Mouse (Mus musculus) layer of hippocampus, postnatal 10 days (tissue): ENCODE results near the gene Tmem178b. TPM values are rescaled to one million over a fixed set of nuclear protein-coding genes. Genes with fewer than 3 reads are reported as not detected.
A peak's percentile ranks its signal among the peaks of the same experiment; 100 is the strongest.

Source experiments
- DNase-seq, 2 experiments: peaks; one replicate each; pipeline ENCODE4 v3.0.0; 2021; ENCODE audit warnings: low spot score in 2 of 2
- long read RNA-seq: library from polyadenylated mRNA; stranded (forward); transcript quantifications from one replicate; pipeline ENCODE4 v2.0.0, GENCODE M21; 2023
- total RNA-seq, 2 experiments: library from RNA; stranded (reverse); gene quantifications; 2 replicates each; pipeline ENCODE4 v1.2.3; 2021

The Tmem178b gene
- 100 to 1,000 TPM; 312 to 332 TPM for total RNA-seq
- long read RNA-seq, full-length matches to known transcripts: 9 of 11 reads
- long read RNA-seq, partial matches to known transcripts: 0 of 11 reads
- long read RNA-seq, other reads (novel, unspliced or antisense): 2 of 11 reads

DNA sequence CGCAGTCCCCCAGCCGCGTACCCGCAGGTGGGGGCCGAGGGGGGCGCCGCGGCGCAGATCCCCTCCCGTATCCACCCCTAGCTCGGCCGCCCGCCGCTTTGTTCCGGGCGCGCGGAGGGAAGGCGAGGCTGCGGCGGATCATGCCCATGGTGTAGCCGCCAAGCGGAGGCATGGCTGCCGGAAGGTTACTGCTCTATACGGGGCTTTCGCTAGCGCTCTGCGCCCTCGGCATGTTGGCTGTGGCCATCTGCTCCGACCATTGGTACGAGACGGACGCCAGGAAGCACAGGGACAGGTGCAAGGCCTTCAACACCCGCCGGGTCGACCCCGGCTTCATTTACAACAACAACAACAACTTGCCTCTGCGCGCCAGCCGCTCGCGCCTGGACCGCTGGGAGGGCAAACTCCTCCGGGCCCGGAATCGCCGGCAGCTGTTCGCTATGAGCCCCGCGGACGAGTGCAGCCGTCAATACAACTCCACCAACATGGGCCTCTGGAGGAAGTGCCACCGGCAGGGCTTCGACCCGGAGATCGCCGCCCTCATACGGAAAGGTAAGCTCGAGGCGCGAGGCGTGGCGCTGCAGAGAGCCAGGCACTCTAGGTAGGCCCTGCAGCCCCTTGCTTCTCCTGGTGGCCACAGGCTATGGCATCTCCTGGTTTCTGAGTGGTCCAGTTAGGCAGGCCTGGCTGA lies at the start of gene Tmem178b:
Gene Tmem178b, plus strand, starts transcription at position 371 of the 691 bp plus-strand sequence.
- DNase-seq: peak; percentile 49 to 57

DNA sequence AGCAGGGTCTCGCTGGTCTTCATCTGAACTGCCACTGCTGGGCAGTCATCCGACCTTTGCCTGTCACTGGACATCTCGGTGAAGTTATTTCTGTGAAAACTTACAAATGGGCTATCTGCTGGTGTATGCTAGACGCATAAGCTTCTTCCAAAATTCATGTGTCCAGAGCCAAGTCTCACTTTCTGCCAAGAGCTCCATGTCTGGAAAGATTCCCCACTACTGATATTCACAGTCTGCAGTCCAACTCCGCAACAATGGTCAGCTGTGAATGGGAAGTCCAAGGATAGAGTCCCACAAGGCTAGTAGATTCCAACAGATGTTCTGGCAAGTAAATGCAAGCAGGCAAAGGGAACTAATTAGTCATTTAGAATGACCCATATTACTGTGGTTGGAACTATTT lies 44.3 kb upstream of the Tmem178b start:
- DNase-seq: no peak

DNA sequence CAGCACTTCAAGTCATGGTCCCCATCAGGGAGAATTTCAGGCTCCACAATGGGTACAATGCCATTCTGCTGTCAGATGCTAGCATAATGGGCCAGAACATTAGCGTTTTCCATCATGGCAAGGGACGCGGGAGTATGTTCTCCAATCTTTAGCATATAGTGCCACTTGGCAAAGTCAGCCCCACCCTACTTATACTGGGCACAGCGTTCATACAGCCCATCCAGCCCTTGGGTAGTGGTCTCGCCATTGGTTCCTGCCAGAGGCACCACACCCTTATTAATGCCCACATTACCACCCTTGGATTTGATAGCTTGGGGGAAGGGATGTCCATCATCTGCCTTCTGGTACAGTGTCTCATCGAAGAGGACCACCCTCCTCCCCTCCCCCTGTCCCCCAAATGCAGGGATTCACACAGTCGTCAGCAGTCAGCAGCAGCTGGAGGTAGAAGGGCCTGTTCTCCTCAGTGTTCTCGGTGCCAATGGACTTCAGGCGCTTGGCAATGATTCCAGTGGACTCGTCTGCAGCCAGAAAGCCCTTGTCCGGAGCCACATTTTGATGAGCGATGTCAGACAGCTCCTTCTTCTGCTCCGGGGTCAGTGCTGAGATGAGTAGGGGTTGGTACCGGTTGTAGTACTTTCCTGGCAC lies 29.3 kb upstream of the Tmem178b start:
- DNase-seq: no peak

DNA sequence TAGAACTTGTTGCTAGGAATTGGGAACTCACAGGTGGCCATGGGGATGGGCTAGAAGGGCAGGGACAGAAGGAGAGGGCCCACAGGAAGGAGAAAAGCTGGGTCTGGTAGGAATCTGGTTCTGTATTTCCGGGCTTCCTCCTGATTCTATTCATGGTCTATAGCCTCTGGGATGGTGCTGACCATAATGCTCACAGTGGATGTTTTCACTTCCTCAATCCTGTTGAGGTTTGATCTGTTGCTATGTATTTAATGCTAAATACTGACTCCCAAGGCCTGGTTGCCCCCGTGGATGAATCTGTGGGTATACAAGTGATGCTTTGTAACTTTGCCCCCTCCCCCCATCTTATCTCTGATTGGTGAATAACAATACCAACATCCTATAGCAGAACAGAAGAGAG lies 25.5 kb upstream of the Tmem178b start:
- no peak for DNase-seq

DNA sequence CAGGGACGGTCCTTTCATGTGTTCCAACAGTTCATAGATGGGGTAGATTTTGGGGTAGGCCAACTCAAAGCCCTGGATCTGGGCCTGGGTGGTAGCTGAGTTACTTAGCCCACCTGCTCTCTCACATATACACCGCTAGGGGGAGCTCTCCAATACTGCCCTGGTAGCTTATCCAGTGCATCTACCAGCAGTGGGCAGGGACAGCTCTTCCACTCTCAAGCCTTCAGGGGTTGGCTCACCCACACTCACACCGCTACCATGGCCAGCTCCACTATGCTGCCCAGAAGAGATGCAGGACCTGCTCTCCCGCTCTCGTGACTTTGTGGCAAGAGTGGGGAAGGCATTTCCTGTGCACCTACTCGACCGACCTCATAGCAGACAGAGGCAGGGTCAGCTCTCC lies 24.3 kb upstream of the Tmem178b start:
- no peak for DNase-seq

DNA sequence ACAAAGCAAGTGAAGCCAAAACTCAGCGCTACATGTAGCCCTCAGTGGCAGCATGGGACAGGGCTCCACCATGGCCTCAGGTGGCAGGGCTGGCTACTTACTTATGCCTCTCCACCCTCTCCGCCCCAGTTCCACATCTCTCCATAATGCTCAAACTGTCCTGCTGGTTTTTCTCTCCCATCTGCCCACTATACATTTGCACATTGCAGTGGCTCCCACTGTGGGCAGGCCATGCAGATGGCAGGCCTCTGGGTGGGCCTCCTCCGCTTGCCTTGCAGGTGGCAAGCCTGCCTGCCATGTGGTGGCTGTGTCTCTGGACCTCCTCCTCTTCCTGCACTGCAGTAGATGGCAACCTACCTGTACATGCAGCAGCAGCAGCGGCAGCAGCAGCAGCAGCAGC lies 23.4 kb upstream of the Tmem178b start:
- no peak for DNase-seq

DNA sequence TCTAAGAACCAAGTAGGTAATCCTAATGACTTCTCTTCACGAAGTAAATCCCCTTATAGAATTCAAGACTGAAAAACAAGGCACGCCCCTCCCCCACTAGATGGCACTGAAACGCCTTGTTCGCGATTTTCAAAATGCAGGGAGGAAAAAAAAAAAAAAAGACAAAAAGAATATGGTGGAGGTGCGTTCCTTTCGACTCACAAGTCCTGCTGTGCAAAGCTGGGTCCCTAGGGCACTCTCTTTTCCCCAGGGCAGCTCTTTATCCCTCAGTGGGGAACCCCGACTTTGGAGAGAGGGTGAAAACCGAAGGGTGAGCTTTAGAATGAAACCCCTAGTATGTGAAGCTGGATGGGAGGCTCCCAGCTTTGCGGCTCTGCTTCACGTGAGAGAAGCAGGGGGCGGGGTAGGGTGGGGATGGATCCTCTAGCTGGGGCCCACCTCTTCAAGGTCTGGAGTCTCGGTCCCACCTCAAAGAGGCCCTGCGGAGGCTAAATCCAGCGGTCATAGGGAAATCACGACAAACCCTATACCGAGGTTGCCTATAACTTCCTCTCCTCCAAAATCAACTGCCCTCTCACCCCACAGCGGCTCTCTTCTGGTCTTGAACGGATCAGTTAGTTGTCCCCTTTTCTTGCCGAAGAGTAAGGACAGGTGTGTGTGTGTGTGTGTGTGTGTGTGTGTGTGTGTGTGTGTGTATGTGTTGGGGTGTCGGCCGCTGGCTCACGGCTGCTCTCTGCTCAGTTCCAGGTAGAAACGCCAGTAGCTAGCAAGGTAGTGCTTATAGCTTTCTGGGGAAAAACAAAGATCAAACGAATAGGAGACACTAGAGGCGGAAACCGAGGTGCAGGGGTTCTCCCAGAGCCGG lies 2.6 kb upstream of the Tmem178b start:
- DNase-seq: peak; percentile 76

DNA sequence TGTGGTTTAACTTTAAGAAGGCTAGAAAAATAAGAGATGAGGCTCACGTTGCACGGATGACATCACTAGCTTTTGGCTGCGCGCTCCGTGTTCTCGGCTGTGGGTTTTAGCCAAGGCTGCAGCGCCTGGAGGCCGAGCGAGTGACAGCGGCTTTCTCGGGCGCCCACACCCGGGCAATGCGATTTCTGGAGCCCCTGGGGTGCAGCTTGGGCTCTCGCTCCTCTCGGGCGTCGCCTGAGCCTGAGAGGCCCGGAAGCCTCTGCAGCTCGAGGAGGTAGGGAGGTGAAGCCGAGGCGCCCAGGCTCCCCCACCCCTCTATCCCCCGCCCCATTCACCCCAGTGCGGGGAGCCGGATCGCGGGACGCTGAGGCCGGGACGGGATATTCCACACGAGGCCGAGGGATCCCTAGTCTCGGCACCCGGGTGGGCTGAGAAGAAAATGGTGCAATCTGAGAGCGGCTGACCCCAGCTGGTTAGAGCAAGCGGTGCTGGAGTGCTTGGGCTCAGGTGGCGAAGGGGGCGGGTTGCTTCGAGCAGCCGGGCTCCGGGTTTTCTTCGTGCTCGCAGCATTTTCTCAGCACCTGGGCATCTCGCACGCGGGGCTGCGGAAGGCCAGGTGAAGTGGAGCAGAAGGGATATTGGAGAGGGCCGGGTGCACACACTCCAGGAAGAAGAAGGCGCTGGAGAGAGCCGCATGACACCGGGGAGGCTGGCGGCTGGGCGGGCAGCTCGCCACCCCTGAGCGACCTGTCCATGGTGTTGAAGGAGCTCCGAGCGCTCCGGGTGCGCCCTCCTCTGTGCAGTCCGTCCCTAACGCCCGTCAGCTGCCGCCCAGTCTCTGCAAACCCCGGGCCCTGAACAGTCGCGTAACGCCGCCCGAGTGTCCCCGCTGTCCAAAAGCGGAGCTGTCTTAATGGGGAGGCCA lies 1.4 kb upstream of the Tmem178b start:
- DNase-seq: peak; percentile 82 to 85

DNA sequence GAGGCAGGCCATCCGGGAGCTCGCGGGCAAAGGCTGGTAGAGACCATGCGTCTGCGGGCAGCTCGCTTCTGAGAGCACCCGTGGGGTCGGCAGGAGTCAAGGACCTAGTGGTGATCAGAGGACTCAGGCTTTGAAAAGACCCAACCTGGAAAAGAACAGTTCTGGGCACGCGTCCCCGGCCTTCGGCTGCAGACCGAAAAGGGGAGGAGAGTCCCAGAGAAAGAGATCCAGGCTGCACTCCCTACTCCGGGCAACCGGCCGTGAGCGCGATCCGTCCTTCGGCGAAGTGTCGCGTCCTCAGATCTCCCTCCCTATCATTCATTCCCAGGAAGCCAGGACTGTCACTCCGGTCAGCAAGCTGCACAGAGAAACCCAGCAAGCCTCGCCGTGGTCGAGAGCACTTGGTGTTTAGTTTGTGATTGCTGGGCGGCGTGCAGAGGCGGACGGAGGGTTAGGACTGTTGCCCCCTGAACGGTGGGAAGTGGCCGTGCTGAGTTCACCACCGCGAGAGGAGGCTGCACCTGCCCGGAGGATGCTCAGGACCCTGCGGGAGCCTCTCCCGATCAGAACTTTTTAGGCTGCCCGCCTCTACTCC lies 668 bp upstream of the Tmem178b start:
- DNase-seq: peak in 1 of 2 experiments; percentile 66

DNA sequence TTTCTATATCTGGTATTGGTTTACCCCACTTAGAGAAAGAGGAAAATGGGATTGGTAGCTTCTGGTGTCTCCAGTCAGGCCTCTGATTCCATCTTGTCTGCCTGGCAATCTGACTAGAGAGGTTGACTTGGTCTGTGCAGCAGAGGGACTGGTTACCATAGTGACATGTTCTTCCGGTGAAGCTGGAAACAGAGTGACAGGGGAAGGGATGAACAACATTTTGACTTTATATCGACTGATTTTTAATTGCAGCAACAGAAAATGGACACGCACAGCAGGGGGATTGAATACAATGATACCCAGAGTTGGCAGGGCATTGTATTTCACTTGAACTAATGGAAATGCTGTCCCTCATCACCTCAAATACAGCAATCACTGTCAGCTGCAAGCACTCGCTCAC lies 2.1 kb downstream of the Tmem178b start:
- DNase-seq: peak in 1 of 2 experiments; percentile 12

DNA sequence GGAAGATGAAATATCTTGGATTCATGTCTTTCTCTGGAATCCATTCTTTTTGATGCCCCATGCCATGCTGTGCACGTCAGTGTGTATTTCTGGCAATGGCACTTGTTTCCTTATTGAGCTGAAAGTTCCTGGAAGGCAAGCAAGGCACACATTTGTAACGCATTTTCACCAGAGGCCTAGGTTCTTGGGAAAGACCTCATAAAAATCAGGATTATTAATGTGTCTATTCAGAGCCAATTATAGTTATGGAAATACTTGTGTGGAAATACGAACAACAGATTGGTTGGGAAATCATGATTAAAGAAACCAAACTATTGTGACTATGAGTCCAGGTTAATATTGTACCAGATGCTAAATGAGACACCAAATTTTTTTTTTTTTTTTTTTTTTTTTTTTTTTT lies 3.4 kb downstream of the Tmem178b start:
- no peak for DNase-seq

DNA sequence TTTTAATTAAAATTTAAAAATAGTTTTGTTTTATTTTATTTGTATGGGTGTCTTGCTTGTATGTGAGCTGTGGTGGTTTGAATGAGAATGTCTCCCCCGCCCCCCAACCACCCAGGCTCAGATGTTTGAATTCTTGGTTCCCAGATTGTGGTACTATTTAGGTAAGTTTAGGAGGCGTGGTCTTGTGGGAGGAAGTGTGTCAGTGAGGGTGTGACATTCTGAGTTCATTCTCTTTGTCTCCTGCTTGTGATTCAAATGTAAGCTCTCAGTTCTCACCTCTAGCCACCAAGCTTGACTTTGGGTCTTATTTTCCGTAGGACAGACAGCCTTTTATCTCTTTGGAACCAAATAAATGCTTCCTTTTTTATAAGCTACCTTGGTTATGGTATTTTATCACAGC lies 17.7 kb downstream of the Tmem178b start:
- DNase-seq: no peak

DNA sequence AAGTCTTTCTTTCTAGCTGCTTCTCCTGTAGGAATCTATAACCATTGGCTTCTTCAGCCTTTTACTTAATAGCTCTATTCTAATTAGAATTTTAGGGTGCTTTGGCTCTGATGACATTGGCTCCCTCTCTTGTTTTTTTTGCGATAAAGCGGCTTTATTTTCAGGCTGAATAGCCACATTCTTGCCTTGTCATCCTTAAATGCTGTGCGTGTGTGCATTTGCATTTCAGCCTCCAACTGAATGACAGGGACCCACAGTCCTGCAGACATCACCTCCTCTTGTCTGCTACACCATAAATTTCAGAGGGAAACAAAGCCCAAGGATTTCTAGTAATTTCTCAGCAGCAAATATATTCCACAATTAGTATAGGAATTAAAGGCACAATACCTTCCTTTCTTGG lies 23.4 kb downstream of the Tmem178b start:
- no peak for DNase-seq

DNA sequence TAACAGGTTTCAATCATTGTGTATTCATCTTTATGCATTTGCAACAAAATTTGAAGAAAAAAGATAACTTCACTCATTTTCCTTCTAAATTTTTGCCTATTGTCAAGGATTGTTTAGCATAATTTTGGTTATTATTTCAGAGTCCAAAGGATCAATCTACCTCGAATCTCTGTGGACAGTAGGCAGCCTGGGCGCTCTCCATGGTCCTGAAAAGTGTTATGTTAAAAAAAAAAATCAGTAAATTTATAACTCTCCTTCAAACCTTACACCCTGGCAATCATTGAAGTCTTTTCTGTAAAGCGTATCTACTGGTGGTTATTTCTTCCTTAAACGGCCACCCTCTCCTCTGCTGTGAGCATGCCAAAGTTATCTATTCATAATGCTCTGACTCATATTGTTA lies 26.2 kb downstream of the Tmem178b start:
- no peak for DNase-seq

DNA sequence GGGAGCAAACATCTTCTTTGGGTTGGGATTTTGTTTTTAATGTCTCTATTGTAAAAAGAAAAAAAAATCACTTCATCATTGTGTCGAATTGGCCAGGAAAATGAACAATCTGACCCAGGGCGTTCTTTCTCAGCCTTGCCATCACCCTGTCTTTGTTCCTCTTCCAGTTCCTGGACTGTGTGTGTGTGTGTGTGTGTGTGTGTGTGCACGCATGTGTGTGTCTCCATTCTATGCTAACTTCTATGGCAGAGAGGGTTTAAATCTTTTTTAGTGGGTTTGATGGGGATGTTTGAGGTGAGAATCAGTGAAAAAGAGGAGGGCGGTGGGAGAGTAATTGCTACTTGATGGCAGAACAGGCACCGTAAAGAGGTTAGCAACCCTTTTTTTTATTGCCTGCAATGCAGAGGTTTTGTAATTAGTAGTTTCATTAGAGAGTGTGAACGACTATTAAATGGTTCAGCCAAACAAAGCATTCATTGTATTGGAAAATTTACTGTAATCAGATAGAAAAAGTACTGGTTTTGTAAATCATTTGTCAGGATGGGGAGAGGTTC lies 30.2 kb downstream of the Tmem178b start:
- no peak for DNase-seq

DNA sequence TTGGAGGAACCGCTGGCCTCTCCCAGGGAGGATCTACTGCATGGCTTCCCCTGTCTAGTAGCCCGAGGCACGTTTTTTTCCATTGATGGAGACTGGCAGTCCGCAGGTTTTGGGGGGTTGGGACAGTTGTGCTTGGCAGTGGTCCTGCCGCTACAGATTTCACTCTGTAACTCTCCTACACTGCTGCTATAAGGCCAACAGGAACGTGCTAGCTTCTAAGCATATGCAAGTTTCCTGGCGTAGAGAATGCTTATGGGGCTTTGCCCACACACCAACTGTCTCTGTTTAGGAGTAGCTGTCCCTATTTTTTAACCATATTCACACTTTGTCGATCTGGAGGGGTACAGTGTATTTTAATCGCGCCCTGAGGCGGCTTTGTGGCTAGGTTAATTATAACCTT lies 30.8 kb downstream of the Tmem178b start:
- DNase-seq: peak; percentile 32 to 42

DNA sequence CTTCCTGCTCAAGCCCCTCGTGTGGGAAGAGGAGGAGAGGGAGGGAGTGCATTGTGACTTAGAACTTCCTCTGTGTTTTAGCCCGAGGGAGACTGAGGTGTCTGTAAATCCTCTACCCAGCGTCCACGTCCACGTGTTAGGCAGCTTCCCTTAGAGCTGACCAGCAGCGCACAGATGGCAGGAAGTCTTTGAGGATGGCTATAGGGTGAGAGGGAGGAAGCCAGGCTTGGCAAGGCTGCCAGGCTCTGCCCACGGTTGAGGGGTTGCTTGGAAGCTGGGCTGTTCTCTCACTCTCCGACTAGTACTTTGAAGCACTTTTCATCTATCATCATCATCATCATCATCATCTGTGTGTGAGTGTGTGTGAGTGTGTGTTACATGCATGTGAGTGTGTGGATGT lies 41.9 kb downstream of the Tmem178b start:
- DNase-seq: no peak

DNA sequence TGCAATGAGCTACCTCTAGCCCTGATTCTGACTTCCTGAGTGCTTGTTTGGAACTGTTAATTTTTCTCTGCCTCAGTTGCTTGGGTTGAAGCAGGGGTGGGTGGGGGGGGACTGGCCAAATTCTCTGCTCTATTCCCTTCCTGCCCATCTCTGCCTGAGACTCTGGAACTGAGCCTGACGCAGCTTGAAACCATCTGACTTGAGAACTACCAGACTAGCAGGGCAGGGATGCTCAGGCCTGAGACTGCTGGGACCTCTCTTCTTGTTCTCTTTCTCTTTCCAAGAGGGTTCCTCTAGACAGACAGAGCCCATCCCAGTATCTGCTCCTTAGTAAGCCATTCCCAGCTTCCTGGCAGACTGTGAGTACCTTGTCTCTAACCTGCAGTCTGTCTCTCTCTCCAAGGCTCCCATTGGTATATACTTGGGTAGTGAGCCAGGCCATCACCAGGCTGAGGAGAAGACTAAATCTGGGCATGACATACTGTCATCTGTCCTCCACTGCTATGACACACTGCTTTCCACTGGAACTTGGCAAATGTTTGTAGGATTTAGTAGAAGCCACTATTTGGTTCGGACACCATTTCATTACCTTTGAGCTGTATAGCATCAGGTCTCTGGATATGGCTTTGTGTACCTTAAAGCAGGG lies 42.7 kb downstream of the Tmem178b start:
- DNase-seq: no peak

DNA sequence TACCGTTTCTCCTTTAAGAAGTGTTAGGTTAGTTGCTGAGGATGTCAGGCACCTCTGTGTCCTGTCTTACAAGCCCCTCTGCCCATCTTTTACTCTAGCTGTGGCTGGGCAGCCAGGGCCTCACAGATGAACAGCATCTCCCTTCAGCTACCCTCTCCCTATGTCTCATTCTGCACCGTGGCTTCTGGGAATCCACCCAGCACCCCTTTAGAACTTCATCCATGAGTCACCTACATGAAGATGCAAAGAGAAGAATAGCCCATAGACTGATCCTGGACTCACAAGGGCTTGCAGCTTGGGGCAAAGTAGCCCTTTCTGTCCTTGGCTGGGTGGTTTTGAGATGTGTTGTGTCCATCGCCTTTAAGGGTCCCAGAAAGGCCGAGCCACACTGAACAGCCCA lies 43.4 kb downstream of the Tmem178b start:
- no peak for DNase-seq

DNA sequence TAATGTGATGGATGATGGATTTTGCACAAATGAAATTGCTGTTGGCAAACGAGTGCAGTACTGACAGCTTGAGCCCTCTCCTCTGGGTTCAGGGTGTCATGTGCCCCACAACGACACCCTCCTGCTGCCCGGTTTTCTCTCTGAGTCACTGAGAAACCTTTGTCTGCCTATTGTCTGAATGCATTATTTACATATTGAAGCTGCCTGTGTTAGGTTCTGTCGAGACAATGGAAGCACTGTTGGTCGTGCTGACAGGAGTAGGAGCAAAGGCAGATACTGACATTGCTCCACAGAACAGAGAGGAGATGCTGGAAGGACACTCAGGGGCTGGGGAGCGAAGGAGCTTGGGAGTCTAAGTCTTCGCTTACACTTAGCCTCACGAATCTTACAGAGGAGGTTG lies 44.2 kb downstream of the Tmem178b start:
- no peak for DNase-seq
